Mouse (Mus musculus): ENCODE data around the gene Ppia.
"Not testable (repeated sequence)": the region's sequence is repeated elsewhere in the genome, so short reads cannot be mapped to it uniquely, and the experiment has no call there.

Ppia gene

GRCm38 (mm10) chr11:6436442-6436841 lies 21.2 kb downstream of the Ppia start:
- no peak for ATAC-seq (ENCODE audit: insufficient number of reproducible peaks, low FRiP score, low TSS enrichment)

GRCm38 (mm10) chr11:6437667-6438066 lies 22.4 kb downstream of the Ppia start:
- no peak for ATAC-seq (ENCODE audit: insufficient number of reproducible peaks, low FRiP score, low TSS enrichment)

- ATAC-seq (ENCODE audit: insufficient number of reproducible peaks, low FRiP score, low TSS enrichment): no peak
Measured at GRCm38 (mm10) chr11:6440171-6440570, 24.9 kb downstream of the Ppia start.

GRCm38 (mm10) chr11:6442566-6442965 lies 27.3 kb downstream of the Ppia start:
- no peak for ATAC-seq (ENCODE audit: insufficient number of reproducible peaks, low FRiP score, low TSS enrichment)

- ATAC-seq (ENCODE audit: insufficient number of reproducible peaks, low FRiP score, low TSS enrichment): no peak
Measured at GRCm38 (mm10) chr11:6443102-6443501, 27.9 kb downstream of the Ppia start.

GRCm38 (mm10) chr11:6443727-6444076 lies 28.5 kb downstream of the Ppia start:
- no peak for ATAC-seq (ENCODE audit: insufficient number of reproducible peaks, low FRiP score, low TSS enrichment)

GRCm38 (mm10) chr11:6444077-6444853 lies 29.0 kb downstream of the Ppia start, which contains the start of gene H2afv:
H2afv (minus strand) TSS chr11:6444443.
- ATAC-seq (ENCODE audit: insufficient number of reproducible peaks, low FRiP score, low TSS enrichment): peak; percentile 100

- no peak for ATAC-seq (ENCODE audit: insufficient number of reproducible peaks, low FRiP score, low TSS enrichment)
Measured at GRCm38 (mm10) chr11:6445441-6445840, 30.2 kb downstream of the Ppia start.

GRCm38 (mm10) chr11:6445951-6446350 lies 30.7 kb downstream of the Ppia start:
- no peak for ATAC-seq (ENCODE audit: insufficient number of reproducible peaks, low FRiP score, low TSS enrichment)

- no peak for ATAC-seq (ENCODE audit: insufficient number of reproducible peaks, low FRiP score, low TSS enrichment)
Measured at GRCm38 (mm10) chr11:6447493-6447892, 32.2 kb downstream of the Ppia start.

GRCm38 (mm10) chr11:6448155-6448554 lies 32.9 kb downstream of the Ppia start:
- not testable (repeated sequence) for ATAC-seq (ENCODE audit: insufficient number of reproducible peaks, low FRiP score, low TSS enrichment)

- ATAC-seq (ENCODE audit: insufficient number of reproducible peaks, low FRiP score, low TSS enrichment): no peak
Measured at GRCm38 (mm10) chr11:6456083-6456482, 40.8 kb downstream of the Ppia start.

- no peak for ATAC-seq (ENCODE audit: insufficient number of reproducible peaks, low FRiP score, low TSS enrichment)
Measured at GRCm38 (mm10) chr11:6463159-6463837, 48.1 kb downstream of the Ppia start.

- ATAC-seq (ENCODE audit: insufficient number of reproducible peaks, low FRiP score, low TSS enrichment): no peak
Measured at GRCm38 (mm10) chr11:6465122-6465521, 49.9 kb downstream of the Ppia start.

- no peak for ATAC-seq (ENCODE audit: insufficient number of reproducible peaks, low FRiP score, low TSS enrichment)
Measured at GRCm38 (mm10) chr11:6468541-6468940, 53.3 kb downstream of the Ppia start.

Data from cerebellum, adult (tissue).